Mouse (Mus musculus): Measurements from ENCODE around the gene Adamts8.

DNA sequence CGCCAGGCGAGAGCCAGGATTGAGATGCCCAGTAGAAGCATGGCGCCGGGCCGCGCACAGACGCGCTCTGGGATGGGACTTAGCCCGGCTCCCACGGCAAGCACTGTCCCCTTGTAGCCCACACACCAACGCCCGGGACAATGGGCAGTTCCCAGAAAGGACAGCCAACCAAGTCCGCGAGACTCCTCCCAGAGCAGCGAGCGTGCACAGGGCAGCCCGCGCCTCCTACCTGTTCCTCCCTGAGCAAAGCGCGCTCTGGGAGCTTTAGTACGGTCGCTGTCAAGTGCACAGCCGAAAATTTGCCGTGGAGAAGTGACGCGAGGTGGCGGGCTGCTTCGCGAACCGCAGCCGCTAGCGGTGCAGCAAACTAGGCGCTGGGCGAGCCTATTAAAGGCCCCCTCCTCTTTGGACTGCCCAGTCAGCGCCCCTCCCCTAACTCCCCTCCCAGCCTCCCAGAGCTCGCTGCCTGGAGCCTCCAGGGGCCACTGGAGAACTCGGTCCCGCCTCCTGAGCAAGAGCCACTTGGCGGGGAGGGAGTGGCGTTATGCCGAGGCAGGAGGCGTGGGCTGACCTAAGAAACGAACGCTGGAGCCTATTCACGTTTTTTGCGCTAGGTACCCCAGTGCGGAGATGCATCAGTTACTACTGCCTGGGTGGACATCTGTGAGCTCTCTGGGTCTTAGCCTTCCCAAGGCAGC is 20.0 kb upstream of the Adamts8 start, which contains the start of gene Adamts15:
- TF ChIP-seq CTCF (conservative IDR thresholded peaks at IDR 0.05; ENCODE audit: low read length) (no peak), POU5F1 (IDR thresholded peaks at IDR 0.05; ENCODE audit: borderline replicate concordance, low read length) (no peak), NANOG (IDR thresholded peaks at IDR 0.05; ENCODE audit: borderline replicate concordance, low read length) (no peak)
